Mouse (Mus musculus): Measurements from ENCODE around the gene Kalrn. TPM values are rescaled to one million over a fixed set of nuclear protein-coding genes. Genes with fewer than 3 reads are reported as not detected.

The Kalrn gene
- polyA plus RNA-seq, 1 experiment from 2014 or later: 16.8 TPM

GRCm38 (mm10) chr16:34204527-34205139 is 368.7 kb downstream of the Kalrn start:
- H3K4me1 ChIP-seq (ENCODE audit: control insufficient read depth, insufficient read depth, low read length): peaks cover 4% of the 10 kb centered on the region
- no peak overlapping the region for H3K27ac ChIP-seq (ENCODE audit: low read depth, low read length)
- 0 out of 2 replicates have a peak, but pooled peaks have one; percentile 14 for ATAC-seq (ENCODE audit: low FRiP score)
- no peak overlapping the region for H3K4me2 ChIP-seq
- 51% methylated on average over 13 of the region's 13 CpGs for WGBS
- no peaks in the 10 kb centered on the region for H3K9me3 ChIP-seq (ENCODE audit: control insufficient read depth, low read length)
- H3K4me3 ChIP-seq (ENCODE audit: low read depth, low read length): no peak overlapping the region
- H3K9ac ChIP-seq (ENCODE audit: low read length): no peak overlapping the region
- H3K36me3 ChIP-seq (ENCODE audit: control insufficient read depth, insufficient read depth, low read length): peaks cover 4% of the 10 kb centered on the region; the same call in 1 of the 2 replicates
- DNase-seq (ENCODE audit: low spot score, missing footprints): no peak
- H3K27me3 ChIP-seq (ENCODE audit: control insufficient read depth, insufficient read depth, low read length): no peaks in the 10 kb centered on the region

- DNase-seq (ENCODE audit: low spot score, missing footprints) (no peak), ATAC-seq (ENCODE audit: low FRiP score) (no peak)
- Histone ChIP-seq H3K36me3 (ENCODE audit: control insufficient read depth, insufficient read depth, low read length) (peaks cover 4% of the 10 kb centered on the region; the same call in 1 of the 2 replicates), H3K9me3 (ENCODE audit: control insufficient read depth, low read length) (no peaks in the 10 kb centered on the region), H3K4me3 (ENCODE audit: low read depth, low read length) (no peak overlapping the region), H3K27ac (ENCODE audit: low read depth, low read length) (no peak overlapping the region), H3K9ac (ENCODE audit: low read length) (no peak overlapping the region), H3K4me2 (no peak overlapping the region), H3K27me3 (ENCODE audit: control insufficient read depth, insufficient read depth, low read length) (no peaks in the 10 kb centered on the region), H3K4me1 (ENCODE audit: control insufficient read depth, insufficient read depth, low read length) (no peaks in the 10 kb centered on the region)
- WGBS: 90% methylated on average over 6 of the region's 6 CpGs
Observed at GRCm38 (mm10) chr16:34199543-34199942, 373.8 kb downstream of the Kalrn start.

- Histone ChIP-seq H3K27me3 (ENCODE audit: control insufficient read depth, insufficient read depth, low read length) (no peaks in the 10 kb centered on the region), H3K9me3 (ENCODE audit: control insufficient read depth, low read length) (no peaks in the 10 kb centered on the region), H3K9ac (ENCODE audit: low read length) (no peak overlapping the region), H3K4me2 (no peak overlapping the region), H3K27ac (ENCODE audit: low read depth, low read length) (no peak overlapping the region), H3K36me3 (ENCODE audit: control insufficient read depth, insufficient read depth, low read length) (no peaks in the 10 kb centered on the region), H3K4me1 (ENCODE audit: control insufficient read depth, insufficient read depth, low read length) (no peaks in the 10 kb centered on the region), H3K4me3 (ENCODE audit: low read depth, low read length) (no peak overlapping the region)
- DNase-seq (ENCODE audit: low spot score, missing footprints) (peak; percentile 90), ATAC-seq (ENCODE audit: low FRiP score) (peak; percentile 46; the same call in 1 of the 2 replicates)
- 53% methylated on average over 10 of the region's 10 CpGs for WGBS
Observed at GRCm38 (mm10) chr16:34192959-34193842, 380.1 kb downstream of the Kalrn start.

GRCm38 (mm10) chr16:34184721-34185120 is 388.6 kb downstream of the Kalrn start:
- no peak overlapping the region for H3K4me2 ChIP-seq
- no peak for DNase-seq (ENCODE audit: low spot score, missing footprints)
- H3K4me1 ChIP-seq (ENCODE audit: control insufficient read depth, insufficient read depth, low read length): no peaks in the 10 kb centered on the region
- WGBS: 72% methylated on average over 3 of the region's 3 CpGs
- no peaks in the 10 kb centered on the region for H3K36me3 ChIP-seq (ENCODE audit: control insufficient read depth, insufficient read depth, low read length)
- H3K4me3 ChIP-seq (ENCODE audit: low read depth, low read length): no peak overlapping the region
- H3K9me3 ChIP-seq (ENCODE audit: control insufficient read depth, low read length): no peaks in the 10 kb centered on the region
- no peak for ATAC-seq (ENCODE audit: low FRiP score)
- no peak overlapping the region for H3K9ac ChIP-seq (ENCODE audit: low read length)
- no peaks in the 10 kb centered on the region for H3K27me3 ChIP-seq (ENCODE audit: control insufficient read depth, insufficient read depth, low read length)
- no peak overlapping the region for H3K27ac ChIP-seq (ENCODE audit: low read depth, low read length)

- ATAC-seq (ENCODE audit: low FRiP score): no peak
- Histone ChIP-seq H3K9me3 (ENCODE audit: control insufficient read depth, low read length) (no peaks in the 10 kb centered on the region), H3K4me3 (ENCODE audit: low read depth, low read length) (no peak overlapping the region), H3K27me3 (ENCODE audit: control insufficient read depth, insufficient read depth, low read length) (no peaks in the 10 kb centered on the region), H3K4me1 (ENCODE audit: control insufficient read depth, insufficient read depth, low read length) (no peaks in the 10 kb centered on the region), H3K4me2 (no peak overlapping the region), H3K9ac (ENCODE audit: low read length) (no peak overlapping the region), H3K36me3 (ENCODE audit: control insufficient read depth, insufficient read depth, low read length) (no peaks in the 10 kb centered on the region), H3K27ac (ENCODE audit: low read depth, low read length) (no peak overlapping the region)
- WGBS: 86% methylated on average over 4 of the region's 4 CpGs
- no peak for DNase-seq (ENCODE audit: low spot score, missing footprints)
Observed at GRCm38 (mm10) chr16:34183186-34183585, 390.1 kb downstream of the Kalrn start.

- Histone ChIP-seq H3K36me3 (ENCODE audit: control insufficient read depth, insufficient read depth, low read length) (peaks cover 12% of the 10 kb centered on the region; the same call in 1 of the 2 replicates), H3K4me1 (ENCODE audit: control insufficient read depth, insufficient read depth, low read length) (no peaks in the 10 kb centered on the region), H3K27ac (ENCODE audit: low read depth, low read length) (no peak overlapping the region), H3K4me3 (ENCODE audit: low read depth, low read length) (no peak overlapping the region), H3K9ac (ENCODE audit: low read length) (no peak overlapping the region), H3K27me3 (ENCODE audit: control insufficient read depth, insufficient read depth, low read length) (no peaks in the 10 kb centered on the region), H3K9me3 (ENCODE audit: control insufficient read depth, low read length) (no peaks in the 10 kb centered on the region), H3K4me2 (no peak overlapping the region)
- ATAC-seq (ENCODE audit: low FRiP score) (no peak), DNase-seq (ENCODE audit: low spot score, missing footprints) (no peak)
- 90% methylated on average over 4 of the region's 4 CpGs for WGBS
Observed at GRCm38 (mm10) chr16:34175625-34176024, 397.7 kb downstream of the Kalrn start.

GRCm38 (mm10) chr16:34172572-34173181 is 400.7 kb downstream of the Kalrn start:
- no peak overlapping the region for H3K4me2 ChIP-seq
- no peak overlapping the region for H3K27ac ChIP-seq (ENCODE audit: low read depth, low read length)
- ATAC-seq (ENCODE audit: low FRiP score) (no peak), DNase-seq (ENCODE audit: low spot score, missing footprints) (no peak)
- H3K9me3 ChIP-seq (ENCODE audit: control insufficient read depth, low read length): no peaks in the 10 kb centered on the region
- 90% methylated on average over 11 of the region's 11 CpGs for WGBS
- H3K4me1 ChIP-seq (ENCODE audit: control insufficient read depth, insufficient read depth, low read length): no peaks in the 10 kb centered on the region
- no peak overlapping the region for H3K9ac ChIP-seq (ENCODE audit: low read length)
- H3K36me3 ChIP-seq (ENCODE audit: control insufficient read depth, insufficient read depth, low read length): peaks cover 12% of the 10 kb centered on the region; the same call in 1 of the 2 replicates
- H3K4me3 ChIP-seq (ENCODE audit: low read depth, low read length): no peak overlapping the region
- no peaks in the 10 kb centered on the region for H3K27me3 ChIP-seq (ENCODE audit: control insufficient read depth, insufficient read depth, low read length)

- WGBS: 73% methylated on average over 5 of the region's 5 CpGs
- no peak for DNase-seq (ENCODE audit: low spot score, missing footprints)
- peaks cover under 1% of the 10 kb centered on the region; the same call in 1 of the 2 replicates for H3K36me3 ChIP-seq (ENCODE audit: control insufficient read depth, insufficient read depth, low read length)
- H3K27me3 ChIP-seq (ENCODE audit: control insufficient read depth, insufficient read depth, low read length): no peaks in the 10 kb centered on the region
- H3K4me1 ChIP-seq (ENCODE audit: control insufficient read depth, insufficient read depth, low read length): no peaks in the 10 kb centered on the region
- no peak for ATAC-seq (ENCODE audit: low FRiP score)
- H3K4me3 ChIP-seq (ENCODE audit: low read depth, low read length): no peak overlapping the region
- no peak overlapping the region for H3K9ac ChIP-seq (ENCODE audit: low read length)
- no peaks in the 10 kb centered on the region for H3K9me3 ChIP-seq (ENCODE audit: control insufficient read depth, low read length)
- H3K27ac ChIP-seq (ENCODE audit: low read depth, low read length): no peak overlapping the region
- no peak overlapping the region for H3K4me2 ChIP-seq
Observed at GRCm38 (mm10) chr16:34167042-34167441, 406.3 kb downstream of the Kalrn start.

GRCm38 (mm10) chr16:34163086-34163485 is 410.2 kb downstream of the Kalrn start:
- no peaks in the 10 kb centered on the region for H3K27me3 ChIP-seq (ENCODE audit: control insufficient read depth, insufficient read depth, low read length)
- H3K4me3 ChIP-seq (ENCODE audit: low read depth, low read length): no peak overlapping the region
- H3K36me3 ChIP-seq (ENCODE audit: control insufficient read depth, insufficient read depth, low read length): no peaks in the 10 kb centered on the region
- no peak overlapping the region for H3K27ac ChIP-seq (ENCODE audit: low read depth, low read length)
- no peak overlapping the region for H3K4me2 ChIP-seq
- H3K9ac ChIP-seq (ENCODE audit: low read length): no peak overlapping the region
- no peak for DNase-seq (ENCODE audit: low spot score, missing footprints)
- 82% methylated on average over 9 of the region's 9 CpGs for WGBS
- no peaks in the 10 kb centered on the region for H3K4me1 ChIP-seq (ENCODE audit: control insufficient read depth, insufficient read depth, low read length)
- no peak for ATAC-seq (ENCODE audit: low FRiP score)
- H3K9me3 ChIP-seq (ENCODE audit: control insufficient read depth, low read length): no peaks in the 10 kb centered on the region

Data from midbrain, embryonic 11.5 days (tissue).